Mouse (Mus musculus) sigmoid colon, adult 10 weeks (tissue): ENCODE measurements around the gene Zdhhc24. TPM values are rescaled to one million over a fixed set of nuclear protein-coding genes. Genes with fewer than 3 reads are reported as not detected.

Source experiments
- polyA plus RNA-seq: library from polyadenylated mRNA; stranded (reverse); fragments of 350-450 nt; fragmentation: Illumina TruSeq; extraction: RNeasy Lipid Tissue Mini Kit (QIAGEN cat#74804); gene quantifications from one replicate; pipeline ENCODE4 v1.2.3, GENCODE M21; 2014; ENCODE audit warnings: low read depth, low replicate concordance

Gene Zdhhc24
- 23.1 TPM for polyA plus RNA-seq

GRCm38 (mm10) chr19:4878405-4879323 is at the start of gene Zdhhc24:
Zdhhc24 (plus strand) TSS chr19:4878668.

GRCm38 (mm10) chr19:4839149-4839548 is 39.3 kb upstream of the Zdhhc24 start, which contains the start of the genes Ccs and Ccdc87:
Ccs (minus strand) TSS chr19:4839332.
Ccdc87 (plus strand) TSS chr19:4839366.

GRCm38 (mm10) chr19:4854552-4855469 is 23.7 kb upstream of the Zdhhc24 start, which contains the start of gene Ctsf:
Ctsf (plus strand) TSS chr19:4855130.

GRCm38 (mm10) chr19:4877785-4878184 is 683 bp upstream of the Zdhhc24 start, which contains the start of gene Actn3:
Actn3 (minus strand) TSS chr19:4877909.

GRCm38 (mm10) chr19:4905979-4906794 is 27.7 kb downstream of the Zdhhc24 start, which contains the start of gene Bbs1:
Bbs1 (minus strand) TSS chr19:4906628.

GRCm38 (mm10) chr19:4927904-4928531 is 49.5 kb downstream of the Zdhhc24 start, which contains the start of gene Dpp3:
Dpp3 (minus strand) TSS chr19:4928287.

Other genes starting within 250 kb of the Zdhhc24 start
- not detected for gene Gm960, start 180.0 kb upstream of the Zdhhc24 start, polyA plus RNA-seq
- gene Sptbn2, start 167.5 kb upstream of the Zdhhc24 start, polyA plus RNA-seq, result 0.35 TPM
- gene Rbm4b, start 122.2 kb upstream of the Zdhhc24 start, polyA plus RNA-seq, result 9.8 TPM
- gene Rbm4, start 84.8 kb upstream of the Zdhhc24 start, polyA plus RNA-seq, result 18.8 TPM
- gene Gm21992, start 67.1 kb upstream of the Zdhhc24 start, polyA plus RNA-seq, result 6.3 TPM
- 7.5 TPM for gene Rbm14, start 67.0 kb upstream of the Zdhhc24 start, polyA plus RNA-seq
- gene Ccs, start 39.3 kb upstream of the Zdhhc24 start, polyA plus RNA-seq, result 1.9 TPM
- 0.32 TPM for gene Ccdc87, start 39.3 kb upstream of the Zdhhc24 start, polyA plus RNA-seq
- 10.3 TPM for gene Ctsf, start 23.5 kb upstream of the Zdhhc24 start, polyA plus RNA-seq
- gene Actn3, start 759 bp upstream of the Zdhhc24 start, polyA plus RNA-seq, result not detected
- gene Bbs1, start 28.0 kb downstream of the Zdhhc24 start, polyA plus RNA-seq, result 2.1 TPM
- gene Dpp3, start 49.6 kb downstream of the Zdhhc24 start, polyA plus RNA-seq, result 5.8 TPM
- gene Peli3, start 64.5 kb downstream of the Zdhhc24 start, polyA plus RNA-seq, result 0.85 TPM
- gene Mrpl11, start 83.5 kb downstream of the Zdhhc24 start, polyA plus RNA-seq, result 16.4 TPM
- 0.16 TPM for gene Npas4, start 111.6 kb downstream of the Zdhhc24 start, polyA plus RNA-seq
- gene Slc29a2, start 145.2 kb downstream of the Zdhhc24 start, polyA plus RNA-seq, result not detected
- gene B4gat1, start 160.2 kb downstream of the Zdhhc24 start, polyA plus RNA-seq, result 10.9 TPM
- 0.32 TPM for gene AC124502.3, start 160.2 kb downstream of the Zdhhc24 start, polyA plus RNA-seq
- gene Brms1, start 162.7 kb downstream of the Zdhhc24 start, polyA plus RNA-seq, result 1.1 TPM
- gene Rin1, start 171.8 kb downstream of the Zdhhc24 start, polyA plus RNA-seq, result 0.66 TPM
- 0.32 TPM for gene Cd248, start 189.4 kb downstream of the Zdhhc24 start, polyA plus RNA-seq
- gene Tmem151a, start 206.9 kb downstream of the Zdhhc24 start, polyA plus RNA-seq, result not detected
- 17.9 TPM for gene Yif1a, start 209.9 kb downstream of the Zdhhc24 start, polyA plus RNA-seq
- gene Cnih2, start 219.9 kb downstream of the Zdhhc24 start, polyA plus RNA-seq, result not detected
- gene Rab1b, start 228.4 kb downstream of the Zdhhc24 start, polyA plus RNA-seq, result 2.5 TPM
- gene Klc2, start 239.9 kb downstream of the Zdhhc24 start, polyA plus RNA-seq, result 0.25 TPM